Mouse (Mus musculus) forebrain, embryonic 15.5 days (tissue): ENCODE measurements at regions not wholly inside any gene's neighbourhood (a gene's known extent, or its start where the extent isn't known, plus 50 kb on each side); places are given as distances from the start of the nearest gene placed in this dataset.
"Not testable (repeated sequence)": the region's sequence is repeated elsewhere in the genome, so short reads cannot be mapped to it uniquely, and the experiment has no call there.

ENCODE experiments used
- ATAC-seq: fragments of 200-750 bp; cut with Nextera tagmentation; replicated peaks from 2 replicates; pipeline ENCODE4 v1.8.0; 2017; ENCODE audit warnings: mild to moderate bottlenecking, moderate TSS enrichment, moderate library complexity
- H3K27ac ChIP-seq: fragments of 300-500 bp; sonication (generic); replicated peaks from 2 replicates; pipeline ENCODE4 v1.5.1; 2015; ENCODE audit warnings: mild to moderate bottlenecking, inconsistent platforms
- H3K27me3 ChIP-seq: fragments of 300-500 bp; sonication (generic); 2 replicates; pipeline ENCODE4 v1.6.1; 2015; ENCODE audit warnings: inconsistent platforms
- H3K36me3 ChIP-seq: fragments of 300-500 bp; sonication (generic); 2 replicates; pipeline ENCODE4 v1.6.1; 2015; ENCODE audit warnings: mild to moderate bottlenecking, inconsistent platforms
- H3K4me1 ChIP-seq: fragments of 300-500 bp; sonication (generic); 2 replicates; pipeline ENCODE4 v1.6.1; 2015; ENCODE audit warnings: inconsistent platforms
- H3K4me2 ChIP-seq: fragments of 300-500 bp; sonication (generic); replicated peaks from 2 replicates; pipeline ENCODE4 v1.6.1; 2015; ENCODE audit warnings: mild to moderate bottlenecking, inconsistent platforms
- H3K4me3 ChIP-seq: fragments of 300-500 bp; sonication (generic); 2 replicates; pipeline ENCODE4 v1.5.1; 2015; ENCODE audit warnings: mild to moderate bottlenecking, inconsistent platforms
- H3K9ac ChIP-seq: fragments of 300-500 bp; sonication (generic); replicated peaks from 2 replicates; pipeline ENCODE4 v1.6.1; 2015; ENCODE audit warnings: mild to moderate bottlenecking, inconsistent platforms
- H3K9me3 ChIP-seq: fragments of 300-500 bp; sonication (generic); 2 replicates; pipeline ENCODE4 v1.6.1; 2016; ENCODE audit warnings: inconsistent platforms
- WGBS: fragments of 180-500 bp; shearing (Covaris S2); methylation state at CpG from one replicate; pipeline ENCODE4 v1.1.7; 2015; ENCODE audit warnings: mixed read lengths; 5-methylcytosine and 5-hydroxymethylcytosine counted together

- not testable (repeated sequence) for H3K9me3 ChIP-seq, H3K27ac ChIP-seq, H3K36me3 ChIP-seq, H3K4me2 ChIP-seq, H3K27me3 ChIP-seq, H3K9ac ChIP-seq, H3K4me3 ChIP-seq, H3K4me1 ChIP-seq
- WGBS: 91% methylated on average over 4 of the region's 4 CpGs
- ATAC-seq: peak; percentile 79
These were observed 386.7 kb upstream of the Pcdh10 start for GRCm38 (mm10) chr3:44991467-44991992.
